Comparison of ENCODE assay signal across 20 mouse cellular contexts in genomic region chr10:105319299-105320057, GRCm38 (mm10).
DNase-seq lines count a peak whose midpoint lies in the region; ATAC-seq and TF ChIP-seq lines count a peak whose summit lies in the region.
"Had no signal": no experiment of that assay in that cellular context is flagged by ENCODE, and none has a peak within 500 bp of the region (broad histone marks: within the 10 kb centered on the region; RNA-seq: fewer than 3 reads in every experiment).

No protein-coding gene starts in this region.

- peak; percentile 80; the same call in 1 of the 2 replicates for ATAC-seq in embryonic facial prominence, embryonic 14.5 days (ENCODE audit: low read depth)
- ATAC-seq in midbrain, embryonic 11.5 days (ENCODE audit: low FRiP score): peak; percentile 84
- ATAC-seq in midbrain, postnatal 0 days (ENCODE audit: low FRiP score): no peak
- peak; percentile 61; the same call in 1 of the 2 replicates for ATAC-seq in hindbrain, embryonic 14.5 days (ENCODE audit: low FRiP score)
- ATAC-seq in neural tube, embryonic 13.5 days (ENCODE audit: low read depth): peak; percentile 91
- ATAC-seq: liver, postnatal 0 days had no signal

- no peak overlapping the region for H3K9ac ChIP-seq in embryonic facial prominence, embryonic 14.5 days (ENCODE audit: low read depth, low read length)
- no peak overlapping the region for H3K9ac ChIP-seq in midbrain, embryonic 11.5 days (ENCODE audit: low read length)
- H3K9ac ChIP-seq in midbrain, postnatal 0 days (replicated peaks; ENCODE audit: low read length, poor library complexity, severe bottlenecking): no peak overlapping the region
- H3K9ac ChIP-seq in hindbrain, embryonic 14.5 days: no peak overlapping the region
- no peak overlapping the region for H3K9ac ChIP-seq in neural tube, embryonic 13.5 days
- H3K9ac ChIP-seq: kidney, embryonic 15.5 days; limb, embryonic 12.5 days; liver, postnatal 0 days had no signal

- H3K9me3 ChIP-seq in embryonic facial prominence, embryonic 14.5 days (ENCODE audit: control insufficient read depth, low read length): peaks cover 5% of the 10 kb centered on the region; the same call in 1 of the 2 replicates
- peaks cover 6% of the 10 kb centered on the region; the same call in 1 of the 2 replicates for H3K9me3 ChIP-seq in embryonic facial prominence, embryonic 10.5 days
- H3K9me3 ChIP-seq in midbrain, embryonic 11.5 days (ENCODE audit: control insufficient read depth, low read length): peaks cover 2% of the 10 kb centered on the region; the same call in 1 of the 2 replicates
- H3K9me3 ChIP-seq in midbrain, postnatal 0 days (ENCODE audit: low read length): no peaks in the 10 kb centered on the region
- H3K9me3 ChIP-seq in hindbrain, embryonic 14.5 days (ENCODE audit: control insufficient read depth, low read length): peaks cover 6% of the 10 kb centered on the region
- 0 out of 2 replicates have a peak, but pooled peaks cover 5% of the 10 kb centered on the region for H3K9me3 ChIP-seq in neural tube, embryonic 13.5 days
- H3K9me3 ChIP-seq: kidney, embryonic 15.5 days had no signal

- no peak overlapping the region for H3K4me3 ChIP-seq in embryonic facial prominence, embryonic 14.5 days (ENCODE audit: low read depth, low read length)
- no peak overlapping the region for H3K4me3 ChIP-seq in embryonic facial prominence, embryonic 10.5 days
- no peak overlapping the region for H3K4me3 ChIP-seq in midbrain, embryonic 11.5 days (ENCODE audit: low read depth, low read length)
- no peak overlapping the region for H3K4me3 ChIP-seq in midbrain, postnatal 0 days (ENCODE audit: low read depth, low read length)
- H3K4me3 ChIP-seq in hindbrain, embryonic 14.5 days (replicated peaks; ENCODE audit: low read length): no peak overlapping the region
- no peak overlapping the region for H3K4me3 ChIP-seq in neural tube, embryonic 13.5 days
- H3K4me3 ChIP-seq: heart, adult 2 months; kidney, embryonic 15.5 days; limb, embryonic 12.5 days had no signal

- WGBS in embryonic facial prominence, embryonic 14.5 days: 58% methylated on average over 3 of the region's 3 CpGs
- WGBS in embryonic facial prominence, embryonic 10.5 days: 77% methylated on average over 3 of the region's 3 CpGs
- WGBS in midbrain, embryonic 11.5 days: 75% methylated on average over 3 of the region's 3 CpGs
- 43% methylated on average over 3 of the region's 3 CpGs for WGBS in midbrain, postnatal 0 days
- WGBS in hindbrain, embryonic 14.5 days: 39% methylated on average over 3 of the region's 3 CpGs
- 30% methylated on average over 3 of the region's 3 CpGs for WGBS in neural tube, embryonic 13.5 days

- no peak overlapping the region for H3K4me2 ChIP-seq in embryonic facial prominence, embryonic 14.5 days (ENCODE audit: low read depth, low read length)
- H3K4me2 ChIP-seq in midbrain, embryonic 11.5 days: no peak overlapping the region
- H3K4me2 ChIP-seq in midbrain, postnatal 0 days (ENCODE audit: low read depth, low read length, poor library complexity, severe bottlenecking): no peak overlapping the region
- H3K4me2 ChIP-seq in hindbrain, embryonic 14.5 days (replicated peaks): no peak overlapping the region
- H3K4me2 ChIP-seq in neural tube, embryonic 13.5 days: no peak overlapping the region
- H3K4me2 ChIP-seq: kidney, embryonic 15.5 days; limb, embryonic 12.5 days; liver, embryonic 11.5 days had no signal

- no peaks in the 10 kb centered on the region for H3K4me1 ChIP-seq in embryonic facial prominence, embryonic 14.5 days (ENCODE audit: control insufficient read depth, insufficient read depth, low read length)
- H3K4me1 ChIP-seq in embryonic facial prominence, embryonic 10.5 days: no peaks in the 10 kb centered on the region
- H3K4me1 ChIP-seq in midbrain, embryonic 11.5 days (ENCODE audit: control insufficient read depth, insufficient read depth, low read length): 0 out of 2 replicates have a peak, but pooled peaks cover 2% of the 10 kb centered on the region
- no peaks in the 10 kb centered on the region for H3K4me1 ChIP-seq in midbrain, postnatal 0 days (ENCODE audit: insufficient read depth, low read length)
- 0 out of 2 replicates have a peak, but pooled peaks cover 3% of the 10 kb centered on the region for H3K4me1 ChIP-seq in hindbrain, embryonic 14.5 days (replicated peaks; ENCODE audit: control insufficient read depth, insufficient read depth, low read length)
- H3K4me1 ChIP-seq in neural tube, embryonic 13.5 days (replicated peaks): peaks cover 22% of the 10 kb centered on the region
- H3K4me1 ChIP-seq: kidney, embryonic 15.5 days had no signal

- H3K27me3 ChIP-seq in embryonic facial prominence, embryonic 14.5 days (replicated peaks; ENCODE audit: control insufficient read depth, insufficient read depth, low read length): no peaks in the 10 kb centered on the region
- H3K27me3 ChIP-seq in embryonic facial prominence, embryonic 10.5 days (replicated peaks; ENCODE audit: low read depth, poor library complexity, severe bottlenecking): no peaks in the 10 kb centered on the region
- no peaks in the 10 kb centered on the region for H3K27me3 ChIP-seq in midbrain, embryonic 11.5 days (ENCODE audit: control insufficient read depth, insufficient read depth, low read length)
- H3K27me3 ChIP-seq in midbrain, postnatal 0 days (ENCODE audit: insufficient read depth, low read length): no peaks in the 10 kb centered on the region
- H3K27me3 ChIP-seq in hindbrain, embryonic 14.5 days (ENCODE audit: control insufficient read depth, insufficient read depth, low read length): no peaks in the 10 kb centered on the region
- no peaks in the 10 kb centered on the region for H3K27me3 ChIP-seq in neural tube, embryonic 13.5 days
- H3K27me3 ChIP-seq: kidney, embryonic 15.5 days; limb, embryonic 12.5 days had no signal

- no peak for TF ChIP-seq CTCF in midbrain, postnatal 0 days (IDR thresholded peaks at IDR 0.05)

- peaks cover 24% of the 10 kb centered on the region for H3K36me3 ChIP-seq in embryonic facial prominence, embryonic 14.5 days (ENCODE audit: control insufficient read depth, insufficient read depth, low read length)
- peaks cover 22% of the 10 kb centered on the region for H3K36me3 ChIP-seq in embryonic facial prominence, embryonic 10.5 days (replicated peaks)
- H3K36me3 ChIP-seq in midbrain, embryonic 11.5 days (ENCODE audit: control insufficient read depth, insufficient read depth, low read length): peaks cover 2% of the 10 kb centered on the region
- peaks cover 5% of the 10 kb centered on the region for H3K36me3 ChIP-seq in midbrain, postnatal 0 days (ENCODE audit: insufficient read depth, low read length)
- peaks cover 10% of the 10 kb centered on the region for H3K36me3 ChIP-seq in hindbrain, embryonic 14.5 days (replicated peaks; ENCODE audit: control insufficient read depth, insufficient read depth)
- H3K36me3 ChIP-seq in neural tube, embryonic 13.5 days: peaks cover 15% of the 10 kb centered on the region

- DNase-seq in embryonic facial prominence, embryonic 14.5 days (ENCODE audit: low spot score): no peak
- no peak for DNase-seq in embryonic facial prominence, embryonic 10.5 days (ENCODE audit: low spot score)
- no peak for DNase-seq in midbrain, embryonic 11.5 days (ENCODE audit: low spot score, missing footprints)
- DNase-seq in midbrain, postnatal 0 days (ENCODE audit: low spot score): no peak
- DNase-seq in hindbrain, embryonic 14.5 days (ENCODE audit: low spot score): no peak
- no peak for DNase-seq in layer of hippocampus, adult 11-12 months (ENCODE audit: low spot score)
- no peak for DNase-seq in embryo, embryonic 11 days
- DNase-seq: adrenal gland, postnatal 14 days; cerebellum, adult 8-10 months; cerebellum, postnatal 36 days; gastrocnemius, postnatal 36 days; heart, adult 2 months; kidney, adult 11 months; kidney, postnatal 36 days; liver, postnatal 0 days; lung, postnatal 10 days had no signal

- no peak overlapping the region for H3K27ac ChIP-seq in embryonic facial prominence, embryonic 14.5 days (replicated peaks; ENCODE audit: low read depth, low read length)
- H3K27ac ChIP-seq in embryonic facial prominence, embryonic 10.5 days (replicated peaks): no peak overlapping the region
- H3K27ac ChIP-seq in midbrain, embryonic 11.5 days (ENCODE audit: low read depth, low read length): no peak overlapping the region
- H3K27ac ChIP-seq in midbrain, postnatal 0 days (ENCODE audit: low read depth, low read length): no peak overlapping the region
- no peak overlapping the region; the same call in 1 of the 2 replicates for H3K27ac ChIP-seq in hindbrain, embryonic 14.5 days
- no peak overlapping the region for H3K27ac ChIP-seq in neural tube, embryonic 13.5 days (replicated peaks)
- H3K27ac ChIP-seq: heart, adult 2 months; kidney, embryonic 15.5 days; limb, embryonic 12.5 days had no signal
